Mouse (Mus musculus) kidney, embryonic 14.5 days (tissue): ENCODE data around the gene Glis2. TPM values are rescaled to one million over a fixed set of nuclear protein-coding genes. Genes with fewer than 3 reads are reported as not detected.

Source experiments
- ATAC-seq: fragments of 200-750 bp; cut with Nextera tagmentation; 2 replicates; pipeline ENCODE4 v1.8.0; 2017; ENCODE audit warnings: moderate number of reproducible peaks, mild to moderate bottlenecking, moderate TSS enrichment, moderate library complexity; ENCODE audit not compliant: low FRiP score, low TSS enrichment
- H3K27ac ChIP-seq: fragments of 300-500 bp; sonication (generic); 2 replicates; pipeline ENCODE4 v1.5.1; 2014; ENCODE audit warnings: low read depth, mild to moderate bottlenecking, low read length, moderate library complexity, mixed read lengths
- H3K27me3 ChIP-seq: fragments of 300-500 bp; sonication (generic); 2 replicates; pipeline ENCODE4 v1.6.1; 2014; ENCODE audit warnings: mild to moderate bottlenecking, low read length; ENCODE audit not compliant: control insufficient read depth, insufficient read depth
- H3K36me3 ChIP-seq: fragments of 300-500 bp; sonication (generic); 2 replicates; pipeline ENCODE4 v1.6.1; 2014; ENCODE audit warnings: low read length, mixed read lengths; ENCODE audit not compliant: control insufficient read depth, insufficient read depth
- H3K4me1 ChIP-seq: fragments of 300-500 bp; sonication (generic); 2 replicates; pipeline ENCODE4 v1.6.1; 2014; ENCODE audit warnings: low read length, mixed read lengths; ENCODE audit not compliant: control insufficient read depth, insufficient read depth
- H3K4me2 ChIP-seq: fragments of 300-500 bp; sonication (generic); replicated peaks from 2 replicates; pipeline ENCODE4 v1.6.1; 2014; ENCODE audit warnings: low read depth, mild to moderate bottlenecking, low read length
- H3K4me3 ChIP-seq: fragments of 300-500 bp; sonication (generic); 2 replicates; pipeline ENCODE4 v1.5.1; 2014; ENCODE audit warnings: mild to moderate bottlenecking, low read length
- H3K9ac ChIP-seq: fragments of 300-500 bp; sonication (generic); 2 replicates; pipeline ENCODE4 v1.6.1; 2014; ENCODE audit warnings: low read depth, mild to moderate bottlenecking, low read length, moderate library complexity
- H3K9me3 ChIP-seq: fragments of 300-500 bp; sonication (generic); 2 replicates; pipeline ENCODE4 v1.6.1; 2016; ENCODE audit warnings: low read length; ENCODE audit not compliant: control insufficient read depth
- WGBS: fragments of 180-500 bp; shearing (Covaris S2); extraction: QIAGEN DNeasy Blood & Tissue Kit; methylation state at CpG from one replicate; pipeline ENCODE4 v1.1.7; 2014; 5-methylcytosine and 5-hydroxymethylcytosine counted together
- polyA plus RNA-seq: library from polyadenylated mRNA; unstranded; fragments of >200 nt; fragmentation: Nextera tagmentation; extraction: Ambion mirVana; gene quantifications from 2 replicates; pipeline ENCODE4 v1.2.1, GENCODE M21; 2014

Glis2 gene
- polyA plus RNA-seq, 1 experiment from 2014 or later: 47.3 TPM

GRCm38 (mm10) chr16:4555555-4555954 lies 39.0 kb upstream of the Glis2 start:
- peaks cover 31% of the 10 kb centered on the region for H3K4me1 ChIP-seq

GRCm38 (mm10) chr16:4557085-4557484 lies 37.4 kb upstream of the Glis2 start:
- peak overlapping the region; percentile 86; the same call in 1 of the 2 replicates for H3K9ac ChIP-seq
- H3K4me1 ChIP-seq: peaks cover 30% of the 10 kb centered on the region
- H3K27ac ChIP-seq: peak overlapping the region; percentile 95; the same call in 1 of the 2 replicates
- WGBS: 69% methylated on average over 1 of the region's 1 CpGs
- H3K36me3 ChIP-seq: peaks cover under 1% of the 10 kb centered on the region; the same call in 1 of the 2 replicates
- peak overlapping the region; percentile 70 for H3K4me3 ChIP-seq
- no peaks in the 10 kb centered on the region for H3K9me3 ChIP-seq
- no peaks in the 10 kb centered on the region for H3K27me3 ChIP-seq
- ATAC-seq: no peak
- H3K4me2 ChIP-seq: peak overlapping the region; percentile 86

More at GRCm38 (mm10) chr16:4555555-4555954, 39.0 kb upstream of the Glis2 start:
- H3K36me3 ChIP-seq: peaks cover 14% of the 10 kb centered on the region
- no peaks in the 10 kb centered on the region for H3K9me3 ChIP-seq
- H3K27me3 ChIP-seq: no peaks in the 10 kb centered on the region
- H3K4me2 ChIP-seq: no peak overlapping the region
- 100% methylated on average over 1 of the region's 1 CpGs for WGBS
- no peak overlapping the region for H3K27ac ChIP-seq
- ATAC-seq: no peak
- no peak overlapping the region for H3K9ac ChIP-seq
- H3K4me3 ChIP-seq: no peak overlapping the region

GRCm38 (mm10) chr16:4557949-4558348 lies 36.6 kb upstream of the Glis2 start:
- Histone ChIP-seq H3K9me3 (no peaks in the 10 kb centered on the region), H3K9ac (peak overlapping the region; percentile 86), H3K4me2 (peak overlapping the region; percentile 86), H3K36me3 (no peaks in the 10 kb centered on the region), H3K4me1 (peaks cover 23% of the 10 kb centered on the region), H3K27me3 (no peaks in the 10 kb centered on the region), H3K4me3 (peak overlapping the region; percentile 70), H3K27ac (peak overlapping the region; percentile 95)
- peak; percentile 55 for ATAC-seq
- WGBS: under 1% methylated on average over 19 of the region's 19 CpGs

GRCm38 (mm10) chr16:4558384-4558979 lies 36.0 kb upstream of the Glis2 start:
- Histone ChIP-seq H3K9me3 (no peaks in the 10 kb centered on the region), H3K36me3 (no peaks in the 10 kb centered on the region), H3K9ac (peak overlapping the region; percentile 86), H3K27ac (peak overlapping the region; percentile 95), H3K27me3 (no peaks in the 10 kb centered on the region), H3K4me2 (peak overlapping the region; percentile 86), H3K4me3 (peak overlapping the region; percentile 70), H3K4me1 (peaks cover 18% of the 10 kb centered on the region)
- WGBS: under 1% methylated on average over 38 of the region's 38 CpGs
- ATAC-seq: peak; percentile 91

GRCm38 (mm10) chr16:4558980-4559631 lies 35.4 kb upstream of the Glis2 start:
- Histone ChIP-seq H3K9me3 (no peaks in the 10 kb centered on the region), H3K4me3 (peak overlapping the region; percentile 70), H3K27me3 (no peaks in the 10 kb centered on the region), H3K9ac (peak overlapping the region; percentile 86), H3K4me1 (peaks cover 17% of the 10 kb centered on the region), H3K27ac (peak overlapping the region; percentile 95), H3K4me2 (peak overlapping the region; percentile 86), H3K36me3 (no peaks in the 10 kb centered on the region)
- under 1% methylated on average over 43 of the region's 43 CpGs for WGBS
- ATAC-seq: peak; percentile 16

- Histone ChIP-seq H3K36me3 (no peaks in the 10 kb centered on the region), H3K9me3 (no peaks in the 10 kb centered on the region), H3K27ac (peak within 1 kb of the TSS; percentile 95), H3K27me3 (no peaks in the 10 kb centered on the region), H3K4me2 (peak within 1 kb of the TSS; percentile 86), H3K9ac (peak within 1 kb of the TSS; percentile 86), H3K4me1 (peaks cover 17% of the 10 kb centered on the region), H3K4me3 (peak within 1 kb of the TSS; percentile 70)
- ATAC-seq: peak; percentile 33
- WGBS: 1% methylated on average over 15 of the region's 17 CpGs
Measured at GRCm38 (mm10) chr16:4559715-4560144, 34.8 kb upstream of the Glis2 start, which contains the start of gene Tfap4. Gene Tfap4 (minus strand): TSS chr16:4559854.

GRCm38 (mm10) chr16:4560145-4560952 lies 34.2 kb upstream of the Glis2 start:
- Histone ChIP-seq H3K4me2 (peak overlapping the region; percentile 86), H3K27ac (peak overlapping the region; percentile 95), H3K36me3 (no peaks in the 10 kb centered on the region), H3K4me3 (peak overlapping the region; percentile 70), H3K4me1 (peaks cover 17% of the 10 kb centered on the region), H3K27me3 (no peaks in the 10 kb centered on the region), H3K9ac (peak overlapping the region; percentile 86; the same call in 1 of the 2 replicates), H3K9me3 (no peaks in the 10 kb centered on the region)
- ATAC-seq: peak; percentile 21
- WGBS: 2% methylated on average over 43 of the region's 43 CpGs

- peaks cover 8% of the 10 kb centered on the region; the same call in 1 of the 2 replicates for H3K4me1 ChIP-seq
- no peaks in the 10 kb centered on the region for H3K27me3 ChIP-seq
- H3K4me3 ChIP-seq: no peak overlapping the region
- no peaks in the 10 kb centered on the region for H3K36me3 ChIP-seq
- 17% methylated on average over 4 of the region's 4 CpGs for WGBS
- H3K4me2 ChIP-seq: no peak overlapping the region
- peak; percentile 67 for ATAC-seq
- H3K9me3 ChIP-seq: no peaks in the 10 kb centered on the region
- H3K9ac ChIP-seq: no peak overlapping the region
- H3K27ac ChIP-seq: no peak overlapping the region
Measured at GRCm38 (mm10) chr16:4567912-4568311, 26.6 kb upstream of the Glis2 start.
